Mouse (Mus musculus): ENCODE measurements around the gene Cd276.
"Not testable (repeated sequence)": the region's sequence is repeated elsewhere in the genome, so short reads cannot be mapped to it uniquely, and the experiment has no call there.

Cd276 gene

GRCm38 (mm10) chr9:58554908-58555684, at the start of gene Cd276:
Gene Cd276 (minus strand): TSS chr9:58555437.
- peak; percentile 87 for DNase-seq

- no peak for DNase-seq
Observed at GRCm38 (mm10) chr9:58595313-58595712, 40.1 kb upstream of the Cd276 start.

GRCm38 (mm10) chr9:58588657-58589056, 33.4 kb upstream of the Cd276 start:
- no peak for DNase-seq

- DNase-seq = no peak
Observed at GRCm38 (mm10) chr9:58584323-58584722, 29.1 kb upstream of the Cd276 start.

- no peak for DNase-seq
Observed at GRCm38 (mm10) chr9:58583267-58583641, 28.0 kb upstream of the Cd276 start.

GRCm38 (mm10) chr9:58582581-58583266, 27.5 kb upstream of the Cd276 start:
- peak; percentile 70 for DNase-seq

GRCm38 (mm10) chr9:58581958-58582540, 26.8 kb upstream of the Cd276 start, which contains the start of gene Nptn:
Gene Nptn (plus strand): TSS chr9:58582240.
- DNase-seq = peak; percentile 98

- DNase-seq = no peak
Observed at GRCm38 (mm10) chr9:58581283-58581930, 26.2 kb upstream of the Cd276 start.

GRCm38 (mm10) chr9:58580453-58581195, 25.4 kb upstream of the Cd276 start:
- DNase-seq = not testable (repeated sequence)

- peak; percentile 90 for DNase-seq
Observed at GRCm38 (mm10) chr9:58578669-58579068, 23.4 kb upstream of the Cd276 start.

GRCm38 (mm10) chr9:58571001-58571400, 15.8 kb upstream of the Cd276 start:
- DNase-seq = no peak

- no peak for DNase-seq
Observed at GRCm38 (mm10) chr9:58567682-58568081, 12.4 kb upstream of the Cd276 start.

- DNase-seq = not testable (repeated sequence)
Observed at GRCm38 (mm10) chr9:58565945-58566344, 10.7 kb upstream of the Cd276 start.

- no peak for DNase-seq
Observed at GRCm38 (mm10) chr9:58560211-58560610, 5.0 kb upstream of the Cd276 start.

GRCm38 (mm10) chr9:58557457-58558455, 2.5 kb upstream of the Cd276 start:
- DNase-seq = no peak

GRCm38 (mm10) chr9:58556627-58557026, 1.4 kb upstream of the Cd276 start:
- DNase-seq = no peak

- no peak for DNase-seq
Observed at GRCm38 (mm10) chr9:58555685-58556414, 613 bp upstream of the Cd276 start.

- DNase-seq = no peak
Observed at GRCm38 (mm10) chr9:58554056-58554907, 955 bp downstream of the Cd276 start.

GRCm38 (mm10) chr9:58552083-58552482, 3.2 kb downstream of the Cd276 start:
- DNase-seq = no peak

GRCm38 (mm10) chr9:58550928-58551327, 4.3 kb downstream of the Cd276 start:
- DNase-seq = no peak
